Mouse (Mus musculus) erythroblast, adult 5-6 weeks (primary cell): ENCODE results near the gene 9430007A20Rik. TPM values are rescaled to one million over a fixed set of nuclear protein-coding genes. Genes with fewer than 3 reads are reported as not detected.

Experiments used
- ATAC-seq: replicated peaks from 2 replicates; pipeline ENCODE4 v1.8.0; 2016; ENCODE audit warnings: moderate number of reproducible peaks, mild to moderate bottlenecking, moderate TSS enrichment, inconsistent platforms; ENCODE audit not compliant: poor library complexity, low FRiP score, severe bottlenecking
- total RNA-seq, 2 experiments: library from RNA; stranded (forward) in 1 of 2; stranded (reverse) in 1 of 2; fragments of 150-400 nt in 1 of 2; fragments of 200-764, 138-1000 nt in 1 of 2; gene quantifications; 2 replicates each; pipeline versions ENCODE4 v1.2.3 to v1.2.4; 2015 to 2017; ENCODE audit warnings: low replicate concordance in 2 of 2

Gene 9430007A20Rik
- total RNA-seq (2015; ENCODE audit: low replicate concordance), result not detected in 2 replicates
- total RNA-seq (2017; ENCODE audit: low replicate concordance), result not detected in 2 replicates

GRCm38 (mm10) chr4:144519522-144519921 is at the start of gene 9430007A20Rik:
9430007A20Rik (plus strand) TSS chr4:144519822.
- ATAC-seq, result no peak

DNA sequence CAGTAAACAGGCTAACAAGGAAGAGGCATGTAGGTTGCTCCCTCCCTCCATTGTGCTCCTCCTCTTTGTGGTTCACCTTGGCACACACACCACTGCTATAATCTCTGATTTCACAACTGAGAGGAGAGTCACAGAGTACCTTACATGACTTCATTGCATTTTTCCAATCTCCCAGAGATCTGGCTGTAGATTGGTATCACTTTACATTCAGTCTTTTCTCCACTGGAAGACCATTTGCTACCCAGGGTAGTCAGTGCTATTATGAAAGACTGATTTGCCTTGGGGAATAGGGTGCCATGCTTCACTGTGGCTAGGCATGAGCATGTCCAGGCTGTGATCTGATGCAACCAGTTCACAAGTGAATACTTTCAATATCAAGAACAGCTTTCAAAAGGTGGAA is 26.3 kb upstream of the 9430007A20Rik start:
- ATAC-seq, result no peak

- no peak for ATAC-seq
Measured at GRCm38 (mm10) chr4:144506518-144506917, 13.1 kb upstream of the 9430007A20Rik start.

DNA sequence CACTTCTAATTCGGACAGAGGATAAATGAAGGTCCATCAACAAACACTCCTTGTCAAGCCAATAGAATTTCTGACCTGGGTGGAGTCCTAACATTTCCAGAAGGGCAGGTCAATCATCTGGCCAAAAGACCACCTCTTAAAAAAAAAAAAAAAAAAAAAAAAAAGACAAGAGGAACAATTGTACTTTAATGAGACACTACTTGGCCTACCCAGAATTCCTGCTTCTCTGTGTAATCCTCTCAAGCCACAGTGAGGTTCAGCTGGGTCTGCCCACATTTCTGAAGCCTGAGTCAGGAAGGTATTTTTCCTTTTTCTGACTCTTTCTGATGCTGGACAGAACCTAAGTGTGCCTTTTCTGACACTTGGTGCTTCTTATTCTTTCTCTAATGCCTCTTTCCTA is 25.1 kb downstream of the 9430007A20Rik start:
- ATAC-seq, result no peak

GRCm38 (mm10) chr4:144545339-144545738 is 25.7 kb downstream of the 9430007A20Rik start:
- peak; percentile 72 for ATAC-seq

GRCm38 (mm10) chr4:144551156-144551555 is 31.5 kb downstream of the 9430007A20Rik start:
- no peak for ATAC-seq

- ATAC-seq, result no peak
Measured at GRCm38 (mm10) chr4:144559792-144560191, 40.2 kb downstream of the 9430007A20Rik start.

DNA sequence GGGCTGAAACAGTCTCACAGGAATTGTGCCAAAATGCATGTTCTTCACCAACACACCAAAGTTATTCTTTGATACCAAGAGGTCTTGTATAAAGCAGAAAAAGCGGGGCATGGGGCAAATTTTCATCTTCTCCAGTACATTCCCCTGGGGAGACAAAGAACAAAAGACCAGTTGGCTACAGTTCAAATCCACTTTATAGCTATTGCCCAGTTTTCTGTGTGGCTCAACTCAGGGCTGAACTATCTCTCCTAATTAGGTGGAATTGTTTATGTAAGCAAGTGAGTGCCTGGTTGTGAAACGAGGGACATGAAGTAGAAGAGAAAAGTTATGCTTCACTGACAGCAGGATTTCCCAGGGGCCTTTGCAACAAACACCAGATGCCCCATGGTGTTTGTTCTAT is 41.6 kb downstream of the 9430007A20Rik start:
- ATAC-seq, result no peak

DNA sequence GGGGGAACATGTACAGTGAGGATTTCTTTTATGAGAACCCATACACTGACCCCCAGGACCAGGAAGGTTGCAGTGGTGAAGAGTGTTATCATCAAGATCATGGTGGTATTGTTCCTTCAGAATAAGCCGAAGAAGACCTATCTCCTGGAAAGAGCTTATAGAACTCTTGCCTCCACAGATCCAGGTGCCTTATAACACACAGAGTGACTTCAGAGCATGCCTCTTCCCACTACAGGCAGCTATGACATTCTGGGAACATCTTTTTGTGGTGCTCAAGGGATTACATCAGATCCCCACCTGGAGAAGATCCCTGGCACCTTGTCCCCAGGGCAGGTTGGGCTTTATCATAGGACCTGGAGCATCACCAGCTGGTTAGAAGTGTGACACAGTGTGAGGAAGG is 45.4 kb downstream of the 9430007A20Rik start, which contains the start of gene Gm13124:
Gene Gm13124, minus strand, starts transcription at position 101 of the 400 bp plus-strand sequence.
- no peak for ATAC-seq

DNA sequence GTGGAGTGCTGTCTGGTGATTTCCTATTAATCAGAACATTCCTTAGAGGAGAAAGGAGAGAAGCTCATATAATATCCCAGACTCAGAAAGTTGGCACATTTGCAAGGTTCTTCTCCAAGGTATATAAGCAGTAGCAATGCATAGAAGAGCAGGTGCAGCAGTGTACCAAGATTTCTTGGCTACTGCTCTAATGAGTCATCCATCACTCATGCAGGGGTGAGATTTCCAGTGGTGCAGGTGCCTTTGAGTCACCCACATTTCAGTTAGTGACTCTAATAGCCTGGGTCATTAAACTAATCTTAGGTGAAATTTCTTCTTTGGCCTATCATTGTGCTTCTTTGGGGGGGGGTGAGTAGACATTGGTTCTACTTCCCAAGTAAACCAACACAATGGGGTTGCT is 48.1 kb downstream of the 9430007A20Rik start:
- ATAC-seq, result no peak

Other genes starting within 250 kb of the 9430007A20Rik start
- gene Pramel5, start 239.3 kb upstream of the 9430007A20Rik start, total RNA-seq (2015; ENCODE audit: low replicate concordance), result not detected in 2 replicates
- gene Pramel5, start 239.3 kb upstream of the 9430007A20Rik start, total RNA-seq (2017; ENCODE audit: low replicate concordance), result not detected in 2 replicates
- not detected in 2 replicates for gene Gm13128, start 189.6 kb upstream of the 9430007A20Rik start, total RNA-seq (2015; ENCODE audit: low replicate concordance)
- not detected in 2 replicates for gene Gm13128, start 189.6 kb upstream of the 9430007A20Rik start, total RNA-seq (2017; ENCODE audit: low replicate concordance)
- gene Gm13119, start 161.9 kb upstream of the 9430007A20Rik start, total RNA-seq (2015; ENCODE audit: low replicate concordance), result not detected in 2 replicates
- gene Gm13119, start 161.9 kb upstream of the 9430007A20Rik start, total RNA-seq (2017; ENCODE audit: low replicate concordance), result not detected in 2 replicates
- not detected in 2 replicates for gene Pramef20, start 141.9 kb upstream of the 9430007A20Rik start, total RNA-seq (2015; ENCODE audit: low replicate concordance)
- gene Pramef20, start 141.9 kb upstream of the 9430007A20Rik start, total RNA-seq (2017; ENCODE audit: low replicate concordance), result not detected in 2 replicates
- gene Pramef12, start 111.4 kb upstream of the 9430007A20Rik start, total RNA-seq (2015; ENCODE audit: low replicate concordance), result not detected in 2 replicates
- gene Pramef12, start 111.4 kb upstream of the 9430007A20Rik start, total RNA-seq (2017; ENCODE audit: low replicate concordance), result not detected in 2 replicates
- gene 1700012P22Rik, start 81.0 kb upstream of the 9430007A20Rik start, total RNA-seq (2015; ENCODE audit: low replicate concordance), result not detected in 2 replicates
- not detected in 2 replicates for gene 1700012P22Rik, start 81.0 kb upstream of the 9430007A20Rik start, total RNA-seq (2017; ENCODE audit: low replicate concordance)
- not detected in 2 replicates for gene Gm9944, start 66.5 kb upstream of the 9430007A20Rik start, total RNA-seq (2015; ENCODE audit: low replicate concordance)
- not detected in 2 replicates for gene Gm9944, start 66.5 kb upstream of the 9430007A20Rik start, total RNA-seq (2017; ENCODE audit: low replicate concordance)
- gene Aadacl3, start 56.1 kb upstream of the 9430007A20Rik start, total RNA-seq (2015; ENCODE audit: low replicate concordance), result not detected in 2 replicates
- gene Aadacl3, start 56.1 kb upstream of the 9430007A20Rik start, total RNA-seq (2017; ENCODE audit: low replicate concordance), result not detected in 2 replicates
- gene Gm13124, start 45.3 kb downstream of the 9430007A20Rik start, total RNA-seq (2015; ENCODE audit: low replicate concordance), result not detected in 2 replicates
- gene Gm13124, start 45.3 kb downstream of the 9430007A20Rik start, total RNA-seq (2017; ENCODE audit: low replicate concordance), result not detected in 2 replicates
- not detected in 2 replicates for gene Aadacl4, start 93.9 kb downstream of the 9430007A20Rik start, total RNA-seq (2015; ENCODE audit: low replicate concordance)
- gene Aadacl4, start 93.9 kb downstream of the 9430007A20Rik start, total RNA-seq (2017; ENCODE audit: low replicate concordance), result not detected in 2 replicates
- not detected in 2 replicates for gene Gm436, start 166.5 kb downstream of the 9430007A20Rik start, total RNA-seq (2015; ENCODE audit: low replicate concordance)
- not detected in 2 replicates for gene Gm436, start 166.5 kb downstream of the 9430007A20Rik start, total RNA-seq (2017; ENCODE audit: low replicate concordance)
- gene Gm13178, start 201.6 kb downstream of the 9430007A20Rik start, total RNA-seq (2015; ENCODE audit: low replicate concordance), result not detected in 2 replicates
- gene Gm13178, start 201.6 kb downstream of the 9430007A20Rik start, total RNA-seq (2017; ENCODE audit: low replicate concordance), result not detected in 2 replicates